Mouse (Mus musculus): ENCODE results near the gene Krt83. TPM values are rescaled to one million over a fixed set of nuclear protein-coding genes. Genes with fewer than 3 reads are reported as not detected.
"Not testable (repeated sequence)": the region's sequence is repeated elsewhere in the genome, so short reads cannot be mapped to it uniquely, and the experiment has no call there.

Gene Krt83
- total RNA-seq (2021) = not detected

DNA sequence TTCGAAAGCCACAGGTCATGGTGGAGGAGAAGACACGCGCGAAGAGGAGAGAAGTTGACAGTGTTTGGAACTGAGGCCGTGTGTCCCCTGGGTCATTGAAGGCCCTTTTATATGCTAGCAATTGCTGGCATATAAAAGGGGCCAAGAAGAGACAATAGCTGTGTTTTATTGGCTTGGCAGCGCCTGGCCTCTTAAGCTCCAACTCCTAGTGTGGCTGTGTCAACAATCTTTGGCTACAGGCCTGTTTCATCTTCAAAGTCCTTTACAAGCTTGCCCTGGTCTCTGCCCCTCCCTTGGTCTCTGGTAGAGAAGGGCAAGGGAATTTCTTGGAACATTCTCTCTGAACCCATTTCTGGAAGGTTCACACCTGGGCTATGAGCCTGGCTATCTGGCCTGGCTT, at the start of gene Krt83:
Gene Krt83, minus strand, starts transcription at position 82 of the 400 bp plus-strand sequence.
- intact Hi-C loops (cut with DNase I) = no loop called here
- no peak for DNase-seq (ENCODE audit: low spot score in 2 of 2)

DNA sequence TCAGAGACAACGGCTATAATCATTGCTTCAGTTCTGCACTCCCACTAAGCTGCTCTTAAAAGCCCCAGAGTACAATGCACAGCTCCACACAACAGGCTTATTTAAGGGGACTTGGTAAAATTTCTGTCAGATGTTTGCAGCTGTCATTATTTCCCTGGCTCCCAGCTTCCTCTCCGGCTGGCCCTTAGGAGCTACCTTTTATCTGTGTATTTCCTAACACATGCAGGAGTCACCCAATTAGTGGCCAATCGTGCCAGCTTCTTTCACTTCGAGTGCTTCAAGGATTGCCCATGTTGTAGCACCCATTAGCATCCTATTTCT, 47.2 kb upstream of the Krt83 start:
- no peak for DNase-seq (ENCODE audit: low spot score in 2 of 2)
- intact Hi-C loops (cut with DNase I) = no loop called here

DNA sequence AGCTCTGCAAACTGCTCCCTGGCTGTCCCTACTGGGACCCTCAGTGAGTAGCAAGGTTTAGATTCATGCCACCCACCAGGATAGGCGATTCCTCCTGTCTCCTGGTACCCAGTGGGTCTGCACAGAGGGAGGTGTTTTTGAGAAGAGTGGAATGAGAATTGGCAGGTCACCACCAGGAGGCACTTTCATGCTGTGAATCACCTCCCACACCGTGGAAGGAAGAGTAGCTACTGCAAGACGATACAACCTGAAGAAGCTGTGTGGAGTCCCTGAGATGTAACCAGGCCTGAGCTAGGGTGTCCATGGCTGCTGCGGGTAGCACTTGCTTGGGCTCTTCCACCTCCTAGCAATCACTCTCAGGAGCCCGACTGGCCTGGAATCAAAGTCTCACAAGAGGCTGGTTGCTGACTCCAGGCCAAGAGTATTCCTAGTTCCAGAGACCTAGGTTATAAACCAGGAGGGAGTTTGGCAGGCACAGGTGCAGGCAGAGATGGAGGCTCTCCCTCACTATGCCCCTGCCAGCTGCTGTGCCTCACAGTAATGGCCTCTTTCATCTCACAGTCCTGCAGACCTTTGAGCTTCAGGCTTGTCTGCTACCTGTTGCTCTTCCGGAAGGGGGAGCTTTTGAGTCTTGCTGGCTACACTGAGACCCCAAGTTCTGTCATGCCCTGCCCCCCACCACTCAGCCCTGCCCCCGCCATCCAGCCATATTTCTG, 46.7 kb upstream of the Krt83 start:
- intact Hi-C loops (cut with DNase I) = no loop called here
- no peak for DNase-seq (ENCODE audit: low spot score in 2 of 2)

DNA sequence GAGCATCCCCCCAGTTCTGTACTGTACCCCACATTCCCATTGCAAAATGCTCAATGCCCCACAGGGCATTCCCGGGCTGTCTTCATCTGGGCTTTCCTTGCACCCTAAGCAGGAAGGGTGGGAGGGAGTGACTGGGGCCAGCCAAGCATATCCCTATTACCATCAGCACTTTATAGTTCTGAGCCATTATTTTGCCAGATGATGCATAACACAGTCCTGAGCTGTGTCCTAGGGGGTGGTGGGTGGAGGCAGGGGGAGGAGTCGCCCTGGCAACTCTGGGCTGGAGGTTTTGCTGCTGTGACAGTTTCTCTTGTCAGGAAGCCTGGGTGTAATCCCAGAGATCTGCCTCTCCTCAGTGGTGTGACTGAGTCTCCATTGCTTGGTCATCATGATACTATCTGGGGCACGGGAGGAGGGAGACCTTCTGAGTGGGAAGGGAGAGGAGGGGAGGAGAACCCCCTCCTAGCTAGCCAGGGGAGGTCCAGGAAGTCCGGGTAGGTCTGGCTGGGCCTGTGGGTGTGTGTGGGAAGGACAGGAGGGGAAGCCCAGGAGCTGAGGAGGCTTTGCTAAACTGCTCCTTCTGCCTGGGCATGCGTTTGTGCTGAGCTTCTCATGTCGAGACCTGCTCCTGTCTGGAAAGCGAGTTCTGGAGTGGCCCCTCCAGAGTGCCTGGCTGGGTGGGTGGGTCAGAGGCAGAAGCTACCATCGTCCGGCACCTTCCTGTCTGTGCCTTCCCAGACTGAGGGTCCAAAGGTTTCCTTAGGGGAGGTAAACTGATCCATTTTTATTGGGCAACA, 44.9 kb upstream of the Krt83 start:
- intact Hi-C loops (cut with DNase I) = no loop called here

DNA sequence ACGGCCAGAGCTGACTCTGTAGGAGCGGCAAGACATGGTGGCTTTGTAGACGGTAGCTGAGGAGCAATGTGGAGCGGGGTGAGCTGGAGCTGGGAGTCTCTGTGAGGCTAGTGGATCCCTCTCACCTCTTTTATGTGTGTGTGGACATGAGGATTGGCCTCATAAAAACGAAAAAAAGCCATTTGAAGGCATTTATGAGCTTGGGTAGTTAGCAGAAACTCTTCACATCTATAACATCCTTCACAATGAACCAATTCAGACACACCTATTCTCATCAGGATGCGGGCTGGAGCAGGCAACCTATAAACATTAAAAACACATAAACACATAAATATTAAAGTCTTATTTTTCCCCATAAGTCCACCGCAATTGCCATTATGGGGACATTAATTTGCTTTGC, 41.4 kb upstream of the Krt83 start, which contains the start of gene Krt84:
Gene Krt84, minus strand, starts transcription at position 101 of the 400 bp plus-strand sequence.
- intact Hi-C loops (cut with DNase I) = no loop called here

More for the DNA sequence above, 44.9 kb upstream of the Krt83 start:
- DNase-seq (ENCODE audit: low spot score in 2 of 2) = peak in 1 of 2 experiments; percentile 16

DNA sequence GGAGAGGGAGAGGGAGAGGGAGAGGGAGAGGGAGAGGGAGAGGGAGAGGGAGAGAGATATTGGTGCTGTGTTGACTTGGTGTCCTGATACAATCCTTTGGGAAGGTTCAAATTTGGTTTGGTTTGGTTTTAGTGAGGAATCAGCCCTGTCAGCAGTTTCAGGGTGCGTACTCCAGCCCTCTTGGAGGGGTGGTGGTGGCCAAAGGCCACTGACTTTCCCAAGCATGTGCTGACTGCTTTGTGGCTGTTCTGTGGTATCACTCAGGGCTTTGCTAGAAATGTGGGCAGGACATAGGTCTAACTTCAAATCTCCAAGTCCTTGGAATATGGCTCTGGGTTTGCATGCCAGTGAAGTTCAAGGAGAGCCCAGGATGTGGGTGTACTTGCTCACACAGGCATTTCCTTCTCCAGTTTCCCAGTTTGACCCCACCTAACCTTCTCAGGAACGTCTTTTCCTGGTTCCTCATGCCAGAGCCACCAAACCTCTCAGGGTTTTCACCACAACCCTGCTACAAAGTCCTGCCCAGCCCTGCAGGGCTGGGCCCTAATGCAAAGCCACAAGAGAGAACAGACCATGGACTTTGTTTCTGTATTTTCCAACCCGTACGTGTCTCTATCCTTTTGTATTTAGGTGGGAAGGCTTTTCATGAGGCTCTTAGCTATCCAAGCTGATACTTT, 31.4 kb upstream of the Krt83 start:
- intact Hi-C loops (cut with DNase I) = loop anchor here (5.0 kb wide), 2 partner anchors 180 to 540 kb away; no protein-coding TSS in a partner anchor
- DNase-seq (ENCODE audit: low spot score in 2 of 2) = no peak

More for the DNA sequence above, 41.4 kb upstream of the Krt83 start, which contains the start of gene Krt84:
- no peak for DNase-seq (ENCODE audit: low spot score in 2 of 2)

DNA sequence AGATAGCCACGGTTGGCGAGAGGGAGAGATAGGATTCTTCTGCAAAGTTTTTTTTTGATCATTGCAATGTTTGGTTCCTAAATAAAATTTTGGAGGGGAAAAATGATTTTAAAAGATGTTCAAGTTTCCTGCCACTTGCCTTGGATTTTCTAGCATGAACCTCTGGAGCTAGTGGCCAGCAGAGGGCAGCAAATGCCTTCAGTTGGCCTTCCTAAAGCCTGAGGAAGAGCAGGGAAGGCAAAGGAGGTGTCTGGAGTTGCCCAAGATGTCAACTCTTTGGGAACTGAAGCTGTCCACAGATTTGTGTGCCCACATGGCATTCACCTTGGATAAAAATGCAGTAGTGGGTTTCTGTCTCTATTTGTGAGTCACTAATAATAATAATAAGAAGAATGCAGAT, 28.5 kb upstream of the Krt83 start:
- DNase-seq (ENCODE audit: low spot score in 2 of 2) = peak; percentile 72 to 73
- intact Hi-C loops (cut with DNase I) = loop anchor here (1.0 to 5.0 kb wide), 5 partner anchors 177 to 543 kb away; no protein-coding TSS in a partner anchor

DNA sequence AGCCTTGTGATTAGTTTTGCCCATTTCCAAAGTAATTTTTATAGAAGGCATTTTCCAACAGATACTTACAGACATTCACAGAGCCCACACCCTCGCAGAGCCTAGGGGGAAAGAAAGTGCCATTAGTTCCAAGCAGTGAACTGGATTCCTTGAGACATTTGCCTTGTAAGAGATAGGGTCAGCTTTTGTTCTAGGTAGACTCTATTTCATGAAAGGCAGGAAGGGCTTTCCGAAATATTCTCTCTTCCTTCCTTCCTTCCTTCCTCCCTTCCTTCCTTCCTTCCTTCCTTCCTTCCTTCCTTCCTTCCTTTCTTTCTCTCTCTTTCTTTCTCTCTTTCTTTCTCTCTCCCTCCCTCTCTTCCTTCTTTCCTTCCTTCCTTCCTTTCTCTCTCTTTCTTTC, 25.8 kb upstream of the Krt83 start, which contains the start of gene Gm49425:
Gene Gm49425, minus strand, starts transcription at position 101 of the 400 bp plus-strand sequence.
- intact Hi-C loops (cut with DNase I) = loop anchor here (1.0 kb wide), 1 partner anchor 85 kb away; no protein-coding TSS in a partner anchor
- DNase-seq (ENCODE audit: low spot score in 2 of 2) = not testable (repeated sequence)

DNA sequence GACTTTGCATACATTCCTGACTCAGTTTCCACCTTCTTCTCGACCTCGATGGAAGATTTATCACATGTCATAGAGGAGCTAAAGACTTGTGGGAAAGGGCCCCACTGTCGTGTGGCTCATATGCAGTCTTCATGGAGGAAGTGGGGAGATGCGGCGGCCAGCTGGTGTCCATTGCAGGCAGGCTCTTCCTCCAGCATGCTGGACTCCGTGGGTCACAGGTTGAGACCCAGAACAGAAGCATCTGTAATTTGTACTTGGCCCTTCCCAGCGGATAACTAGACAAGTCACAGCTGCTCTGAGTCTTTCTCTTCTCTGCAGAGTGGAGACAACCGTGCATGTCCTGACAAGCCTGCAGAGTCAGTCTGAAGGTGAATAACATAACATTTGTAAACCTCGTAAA, 16.9 kb upstream of the Krt83 start:
- intact Hi-C loops (cut with DNase I) = no loop called here
- no peak for DNase-seq (ENCODE audit: low spot score in 2 of 2)

DNA sequence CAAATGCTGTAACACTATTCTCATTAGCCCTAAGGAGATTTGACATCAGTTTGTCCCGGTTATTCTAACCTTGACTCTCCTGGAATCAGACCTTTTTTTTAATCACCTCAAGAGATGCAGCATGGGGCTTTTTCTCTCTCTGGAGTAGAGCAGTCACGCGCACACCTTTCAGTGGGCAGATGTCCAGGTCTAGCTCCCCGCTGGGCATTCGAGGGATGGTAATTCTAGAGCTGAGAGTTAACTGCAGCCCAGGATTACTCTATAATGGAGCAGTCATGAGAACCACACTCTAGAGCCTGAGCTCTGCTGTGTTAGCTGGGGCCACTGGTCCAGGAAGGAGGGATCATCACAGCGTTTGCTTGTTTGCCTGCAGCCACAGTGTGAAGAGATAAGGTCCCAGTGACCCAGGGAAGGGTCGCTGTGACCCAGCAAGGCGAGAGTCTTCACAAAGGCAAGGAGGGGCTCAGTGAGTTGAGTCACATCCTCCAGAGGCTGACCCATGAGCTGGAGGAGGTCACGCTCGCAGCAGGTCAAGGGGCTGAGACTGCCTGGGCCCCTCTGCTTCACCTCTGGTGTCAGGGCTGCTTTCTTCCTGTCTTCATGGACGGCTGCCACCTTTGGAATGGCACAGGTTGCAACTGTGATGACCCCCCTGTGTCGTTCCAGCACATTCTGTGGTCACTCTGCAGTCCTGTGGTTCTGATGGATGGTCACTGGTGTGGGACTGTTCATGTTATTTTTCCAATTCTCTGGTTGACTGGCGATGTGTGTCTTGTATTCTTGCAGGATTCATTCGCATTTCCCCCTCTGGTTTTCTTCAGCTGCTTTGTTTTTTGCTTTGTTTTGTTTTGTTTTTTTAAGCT, 15.8 kb upstream of the Krt83 start:
- intact Hi-C loops (cut with DNase I) = no loop called here
- no peak for DNase-seq (ENCODE audit: low spot score in 2 of 2)

DNA sequence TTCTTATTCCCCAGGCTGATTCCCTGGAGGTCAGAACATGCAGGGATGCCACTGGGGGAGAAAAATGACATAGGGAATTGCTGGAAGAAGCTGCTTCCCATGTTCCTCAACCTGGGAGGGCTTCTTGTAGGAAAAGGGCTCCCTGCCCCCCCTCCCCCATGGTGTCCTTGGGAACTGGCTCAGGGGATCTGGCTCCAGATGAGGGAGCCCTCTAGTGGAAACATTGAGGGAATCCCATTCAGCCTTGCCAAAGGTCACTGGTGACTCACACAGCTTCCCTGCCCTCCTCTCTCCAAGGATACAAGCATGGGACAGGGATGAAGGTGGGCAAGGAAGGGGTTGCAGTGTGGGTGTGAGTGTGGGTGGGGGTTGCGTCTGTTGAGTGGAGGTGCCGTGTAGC, 5.9 kb upstream of the Krt83 start:
- intact Hi-C loops (cut with DNase I) = loop anchor here (5.0 kb wide), 1 partner anchor 160 kb away; no protein-coding TSS in a partner anchor
- no peak for DNase-seq (ENCODE audit: low spot score in 2 of 2)

DNA sequence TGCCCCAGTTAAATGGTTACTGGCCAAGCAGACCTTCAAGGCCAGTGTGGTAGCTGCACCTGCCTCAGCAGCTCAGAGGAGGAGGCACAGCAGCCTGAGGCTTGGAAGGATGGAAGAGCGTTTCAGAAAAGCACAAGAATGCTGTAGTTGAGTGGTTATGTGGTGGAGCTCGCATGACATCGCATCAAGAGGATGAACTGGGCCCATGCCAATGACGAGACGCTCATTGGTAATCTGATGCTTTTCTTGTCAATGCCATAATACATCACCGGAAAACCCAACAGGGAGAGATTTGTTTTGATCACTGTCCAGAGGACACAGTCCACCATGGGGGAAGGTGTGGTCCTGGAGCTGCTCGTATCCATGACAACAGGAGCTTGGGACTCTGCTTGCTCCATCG, 4.0 kb upstream of the Krt83 start:
- intact Hi-C loops (cut with DNase I) = loop anchor here (5.0 kb wide), 1 partner anchor 158 kb away; no protein-coding TSS in a partner anchor

DNA sequence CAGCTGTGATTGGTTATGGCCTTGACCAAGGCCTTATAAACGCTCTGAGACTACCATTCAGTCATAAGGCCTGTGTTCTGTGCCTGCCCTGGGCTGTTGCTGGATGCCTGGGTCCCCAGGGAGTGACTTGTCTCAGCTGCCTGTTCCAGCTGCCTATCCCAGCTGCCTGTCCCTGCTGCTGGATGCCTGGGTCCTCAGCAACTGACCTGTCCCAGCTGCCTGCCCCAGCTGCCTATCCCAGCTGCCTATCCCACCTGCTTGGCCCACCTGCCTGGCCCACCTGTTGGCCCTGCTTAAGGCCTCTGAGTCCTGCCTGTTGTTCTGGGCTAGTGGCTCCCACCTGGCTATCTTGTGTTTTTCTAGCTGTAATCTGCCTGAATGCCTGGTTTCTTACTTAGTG, 2.9 kb upstream of the Krt83 start:
- DNase-seq (ENCODE audit: low spot score in 2 of 2) = no peak
- intact Hi-C loops (cut with DNase I) = no loop called here

More for the DNA sequence above, 4.0 kb upstream of the Krt83 start:
- no peak for DNase-seq (ENCODE audit: low spot score in 2 of 2)

DNA sequence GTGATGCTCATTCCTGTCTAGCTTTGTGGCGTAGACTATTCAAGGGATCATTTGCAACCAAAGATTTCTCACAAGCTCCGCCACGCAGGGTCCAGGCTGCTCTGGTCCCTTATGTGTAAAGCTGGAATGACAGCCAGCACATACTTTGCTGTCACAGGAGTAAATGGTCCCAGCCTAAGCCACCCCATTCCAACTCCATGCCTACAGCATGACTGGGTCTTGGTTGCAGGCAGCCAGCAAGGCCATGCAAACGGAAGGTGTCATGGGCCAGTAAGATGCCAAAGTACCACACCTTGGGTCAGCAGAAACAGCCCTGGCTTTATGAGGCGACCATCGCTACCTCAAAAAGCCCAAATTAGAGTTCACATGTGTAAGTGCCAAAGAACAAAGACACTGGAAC, 2.4 kb upstream of the Krt83 start:
- no peak for DNase-seq (ENCODE audit: low spot score in 2 of 2)
- intact Hi-C loops (cut with DNase I) = no loop called here

DNA sequence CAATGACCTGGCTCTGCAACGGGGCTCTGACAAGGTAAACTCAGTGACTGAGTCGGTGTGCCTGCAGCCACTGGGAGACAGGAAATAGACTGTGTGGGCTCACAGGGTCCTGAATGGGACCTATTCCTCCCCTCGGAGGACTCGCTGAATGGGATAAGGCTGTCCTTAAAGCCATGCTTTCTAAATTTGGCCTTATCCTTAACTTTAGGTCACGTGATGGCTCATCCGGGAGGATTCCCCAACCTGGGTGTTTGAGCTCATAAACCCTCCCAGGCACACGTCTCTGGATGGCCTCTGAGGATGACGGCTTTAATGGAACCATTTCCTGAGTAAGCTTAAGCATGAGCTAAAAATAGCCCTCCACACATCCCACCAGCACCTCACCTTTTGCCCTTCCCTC, 1.4 kb upstream of the Krt83 start:
- intact Hi-C loops (cut with DNase I) = no loop called here
- DNase-seq (ENCODE audit: low spot score in 2 of 2) = no peak

DNA sequence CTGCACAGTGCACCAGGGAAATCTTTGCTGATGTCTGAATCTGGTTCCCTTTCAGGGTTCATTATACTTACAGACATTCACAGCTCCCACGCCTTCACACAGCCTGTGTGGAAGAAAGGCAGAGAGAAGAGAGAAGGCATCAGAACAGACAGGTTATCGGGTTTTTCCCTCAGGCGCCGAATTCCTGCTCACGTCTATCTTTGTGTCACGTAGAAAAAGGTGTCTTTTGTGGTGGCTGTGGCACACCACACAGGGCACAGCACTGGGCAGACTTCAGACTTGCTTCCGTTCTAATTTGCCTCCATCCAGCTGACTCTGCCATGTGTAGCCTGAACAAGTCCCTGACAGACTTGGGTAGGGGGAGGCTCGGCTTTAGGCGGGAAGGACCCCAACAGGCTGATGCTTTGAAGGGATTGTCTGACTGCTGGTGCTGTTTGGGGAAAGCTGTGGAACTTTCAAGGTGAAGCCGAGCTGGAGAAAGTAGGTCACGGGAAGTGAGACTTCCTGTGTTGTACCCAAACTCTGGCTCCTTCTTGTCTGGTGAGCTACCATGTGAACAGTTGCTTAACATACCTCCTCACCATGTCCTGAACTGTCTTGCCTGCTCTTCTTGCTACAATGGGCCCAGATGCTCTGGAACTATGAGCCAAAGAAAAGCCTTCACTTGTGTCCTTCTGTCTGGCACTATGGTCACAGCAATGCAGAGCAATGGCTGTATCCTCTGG, 5.2 kb downstream of the Krt83 start:
- DNase-seq (ENCODE audit: low spot score in 2 of 2) = peak; percentile 33 to 54
- intact Hi-C loops (cut with DNase I) = no loop called here

DNA sequence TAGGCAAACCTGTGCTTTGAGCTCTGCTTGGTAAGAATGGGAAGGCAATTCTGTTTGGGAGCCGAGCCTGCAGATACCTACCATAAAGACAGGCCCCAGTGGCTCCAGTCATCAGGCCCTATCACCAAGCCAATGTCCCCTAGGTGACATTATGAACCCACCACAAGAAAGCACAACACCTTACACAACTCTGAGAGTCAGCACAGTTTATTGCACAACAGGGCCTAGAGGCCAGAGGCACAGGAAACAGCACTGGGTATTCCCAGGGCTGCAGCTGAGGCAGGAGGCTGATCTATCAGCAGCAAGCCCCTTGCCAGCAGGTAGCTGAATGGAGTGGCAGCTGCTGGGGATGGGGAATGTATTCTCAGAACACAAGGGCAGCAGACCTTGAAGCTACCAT, 6.4 kb downstream of the Krt83 start:
- intact Hi-C loops (cut with DNase I) = no loop called here
- no peak for DNase-seq (ENCODE audit: low spot score in 2 of 2)

DNA sequence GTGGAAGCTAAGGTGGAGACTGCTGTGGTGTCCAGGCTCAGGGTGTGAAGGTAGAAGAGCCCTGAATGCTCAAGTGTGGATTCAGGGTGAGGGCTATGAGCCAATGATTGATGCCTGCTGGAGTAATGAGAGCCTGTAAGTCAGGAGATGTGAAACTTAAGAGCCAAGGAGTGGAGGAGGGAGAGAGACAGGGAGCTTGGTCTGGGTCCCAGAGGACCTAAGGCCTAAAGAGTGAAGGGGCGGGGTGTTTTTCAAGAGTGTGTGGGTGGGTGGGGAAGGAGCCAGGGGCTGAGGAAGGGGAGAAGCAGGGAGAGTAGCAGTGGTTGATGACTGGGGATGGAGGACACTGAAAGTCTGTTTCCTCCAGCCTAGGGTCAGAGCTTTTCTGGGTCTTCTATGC, 7.7 kb downstream of the Krt83 start:
- intact Hi-C loops (cut with DNase I) = no loop called here
- no peak for DNase-seq (ENCODE audit: low spot score in 2 of 2)

DNA sequence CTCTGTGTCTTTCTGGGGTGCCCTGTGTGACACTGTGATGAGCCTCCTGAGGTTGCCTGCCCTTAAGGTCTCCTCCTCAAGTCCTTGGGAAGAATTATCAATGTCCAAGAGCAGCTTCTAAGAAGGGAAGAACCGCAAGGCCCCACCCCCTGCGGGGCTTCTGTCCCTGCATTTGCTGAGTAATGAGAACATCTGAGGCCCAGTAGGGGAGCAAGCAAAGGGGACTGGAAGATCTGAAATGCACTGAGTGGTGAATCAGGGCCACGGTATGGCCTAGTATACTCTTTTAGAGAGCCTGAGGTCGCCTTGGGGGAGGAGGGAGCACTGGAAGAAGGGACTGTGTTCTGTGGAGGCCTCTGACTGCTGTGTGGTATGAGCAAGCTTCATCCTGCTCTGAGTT, 9.3 kb downstream of the Krt83 start:
- intact Hi-C loops (cut with DNase I) = no loop called here
- DNase-seq (ENCODE audit: low spot score in 2 of 2) = no peak
